Mouse (Mus musculus) ovary, adult 18-20 months (tissue): ENCODE data around the gene Aspg.

Source experiments
- DNase-seq: peaks from one replicate; pipeline ENCODE4 v3.0.0; 2022; ENCODE audit warnings: low spot score, mixed read lengths

Aspg gene

GRCm38 (mm10) chr12:112113710-112114109 is 7.2 kb downstream of the Aspg start:
- DNase-seq, result peak; percentile 57

- DNase-seq, result no peak
These were observed 10.5 kb downstream of the Aspg start for GRCm38 (mm10) chr12:112117006-112117405.

GRCm38 (mm10) chr12:112117649-112118048 is 11.2 kb downstream of the Aspg start:
- DNase-seq, result no peak

- no peak for DNase-seq
These were observed 14.7 kb downstream of the Aspg start for GRCm38 (mm10) chr12:112121188-112121587.

GRCm38 (mm10) chr12:112125903-112126302 is 19.4 kb downstream of the Aspg start:
- no peak for DNase-seq

- DNase-seq, result peak; percentile 57
These were observed 20.6 kb downstream of the Aspg start for GRCm38 (mm10) chr12:112126931-112127635.

- DNase-seq, result no peak
These were observed 22.0 kb downstream of the Aspg start for GRCm38 (mm10) chr12:112128526-112128925.

- DNase-seq, result no peak
These were observed 22.9 kb downstream of the Aspg start for GRCm38 (mm10) chr12:112129300-112129856.

GRCm38 (mm10) chr12:112130161-112130860 is 23.8 kb downstream of the Aspg start:
- peak; percentile 40 for DNase-seq

- DNase-seq, result no peak
These were observed 24.5 kb downstream of the Aspg start for GRCm38 (mm10) chr12:112130957-112131356.

- DNase-seq, result no peak
These were observed 33.8 kb downstream of the Aspg start for GRCm38 (mm10) chr12:112140231-112140630.

- DNase-seq, result no peak
These were observed 34.3 kb downstream of the Aspg start for GRCm38 (mm10) chr12:112140745-112141144.

- DNase-seq, result no peak
These were observed 34.8 kb downstream of the Aspg start for GRCm38 (mm10) chr12:112141300-112141699.

GRCm38 (mm10) chr12:112143116-112143832 is 36.8 kb downstream of the Aspg start:
- no peak for DNase-seq

GRCm38 (mm10) chr12:112143833-112144201 is 37.3 kb downstream of the Aspg start:
- DNase-seq, result no peak

GRCm38 (mm10) chr12:112144377-112145115 is 38.1 kb downstream of the Aspg start:
- no peak for DNase-seq

- DNase-seq, result peak; percentile 62
These were observed 38.9 kb downstream of the Aspg start for GRCm38 (mm10) chr12:112145211-112145874.

GRCm38 (mm10) chr12:112145875-112146651 is 39.6 kb downstream of the Aspg start, which contains the start of gene Kif26a:
Gene Kif26a (plus strand): TSS chr12:112146208.
- DNase-seq, result no peak

- DNase-seq, result no peak
These were observed 40.9 kb downstream of the Aspg start for GRCm38 (mm10) chr12:112147365-112147764.

GRCm38 (mm10) chr12:112150011-112150410 is 43.5 kb downstream of the Aspg start:
- DNase-seq, result no peak
